Mouse (Mus musculus): Measurements from ENCODE around the gene Tagln.

- TF ChIP-seq CTCF (IDR thresholded peaks at IDR 0.05; ENCODE audit: low read depth), result peak; percentile 78
- TF ChIP-seq EP300 (IDR thresholded peaks at IDR 0.05; ENCODE audit: low read depth), result no peak
Measured at GRCm38 (mm10) chr9:45941329-45941888, 5.6 kb upstream of the Tagln start.

Data from liver, embryonic 14.5 days (tissue).